Mouse (Mus musculus): Measurements from ENCODE around the gene Cacybp. TPM values are rescaled to one million over a fixed set of nuclear protein-coding genes. Genes with fewer than 3 reads are reported as not detected.
A peak's percentile ranks its signal among the peaks of the same experiment; 100 is the strongest.

Cacybp gene
- polyA plus RNA-seq, 1 experiment from 2014 or later, result 319 TPM

GRCm38 (mm10) chr1:160211597-160212122 lies 1.0 kb downstream of the Cacybp start:
- WGBS, result 2% methylated on average over 8 of the region's 8 CpGs
- peaks cover 14% of the 10 kb centered on the region for H3K36me3 ChIP-seq (ENCODE audit: poor library complexity, severe bottlenecking)
- H3K4me2 ChIP-seq, result peak overlapping the region; percentile 74
- no peak for ATAC-seq
- H3K4me3 ChIP-seq, result peak overlapping the region; percentile 80
- H3K9ac ChIP-seq, result peak overlapping the region; percentile 92
- peaks cover 35% of the 10 kb centered on the region for H3K4me1 ChIP-seq
- H3K9me3 ChIP-seq (replicated peaks), result no peaks in the 10 kb centered on the region
- peak overlapping the region; percentile 99; the same call in 1 of the 2 replicates for H3K27ac ChIP-seq
- no peaks in the 10 kb centered on the region for H3K27me3 ChIP-seq

GRCm38 (mm10) chr1:160210566-160210965 lies 2.1 kb downstream of the Cacybp start:
- Histone ChIP-seq H3K9me3 (replicated peaks) (no peaks in the 10 kb centered on the region), H3K4me3 (peak overlapping the region; percentile 80), H3K36me3 (ENCODE audit: poor library complexity, severe bottlenecking) (peaks cover 25% of the 10 kb centered on the region), H3K4me1 (peaks cover 35% of the 10 kb centered on the region), H3K27ac (no peak overlapping the region), H3K27me3 (no peaks in the 10 kb centered on the region), H3K9ac (peak overlapping the region; percentile 92), H3K4me2 (peak overlapping the region; percentile 74)
- ATAC-seq, result no peak
- WGBS, result 59% methylated on average over 3 of the region's 3 CpGs

- H3K4me3 ChIP-seq, result no peak overlapping the region
- H3K9me3 ChIP-seq (replicated peaks), result no peaks in the 10 kb centered on the region
- H3K27me3 ChIP-seq, result no peaks in the 10 kb centered on the region
- H3K4me1 ChIP-seq, result peaks cover 35% of the 10 kb centered on the region
- ATAC-seq, result no peak
- peak overlapping the region; percentile 36; the same call in 1 of the 2 replicates for H3K4me2 ChIP-seq
- 15% methylated on average over 2 of the region's 2 CpGs for WGBS
- peaks cover 31% of the 10 kb centered on the region for H3K36me3 ChIP-seq (ENCODE audit: poor library complexity, severe bottlenecking)
- H3K9ac ChIP-seq, result no peak overlapping the region
- H3K27ac ChIP-seq, result no peak overlapping the region
Measured at GRCm38 (mm10) chr1:160209844-160210243, 2.8 kb downstream of the Cacybp start.

- H3K4me3 ChIP-seq, result no peak overlapping the region
- no peak for ATAC-seq
- no peaks in the 10 kb centered on the region for H3K27me3 ChIP-seq
- peaks cover 15% of the 10 kb centered on the region for H3K4me1 ChIP-seq
- no peak overlapping the region for H3K9ac ChIP-seq
- no peaks in the 10 kb centered on the region for H3K9me3 ChIP-seq (replicated peaks)
- no peak overlapping the region for H3K27ac ChIP-seq
- H3K4me2 ChIP-seq, result no peak overlapping the region
- H3K36me3 ChIP-seq (ENCODE audit: poor library complexity, severe bottlenecking), result peaks cover 67% of the 10 kb centered on the region
Measured at GRCm38 (mm10) chr1:160205486-160205885, 7.2 kb downstream of the Cacybp start.

- Histone ChIP-seq H3K9me3 (replicated peaks) (no peaks in the 10 kb centered on the region), H3K27me3 (no peaks in the 10 kb centered on the region), H3K4me2 (peak overlapping the region; percentile 88), H3K36me3 (ENCODE audit: poor library complexity, severe bottlenecking) (peaks cover 27% of the 10 kb centered on the region), H3K27ac (peak overlapping the region; percentile 76), H3K9ac (peak overlapping the region; percentile 87), H3K4me3 (peak overlapping the region; percentile 89), H3K4me1 (peaks cover 14% of the 10 kb centered on the region)
- WGBS, result 0% methylated on average over 13 of the region's 13 CpGs
- ATAC-seq, result no peak
Measured at GRCm38 (mm10) chr1:160195337-160195663, 17.4 kb downstream of the Cacybp start.

- no peaks in the 10 kb centered on the region for H3K9me3 ChIP-seq (replicated peaks)
- ATAC-seq, result peak; percentile 99
- 7% methylated on average over 31 of the region's 31 CpGs for WGBS
Measured at GRCm38 (mm10) chr1:160194529-160195336, 17.9 kb downstream of the Cacybp start, which contains the start of gene Mrps14. Mrps14 (plus strand) TSS chr1:160195215.

GRCm38 (mm10) chr1:160184506-160184905 lies 28.2 kb downstream of the Cacybp start:
- Histone ChIP-seq H3K36me3 (ENCODE audit: poor library complexity, severe bottlenecking) (no peaks in the 10 kb centered on the region), H3K4me2 (no peak overlapping the region), H3K27me3 (0 out of 2 replicates have a peak, but pooled peaks cover 2% of the 10 kb centered on the region), H3K9me3 (replicated peaks) (no peaks in the 10 kb centered on the region), H3K4me1 (no peaks in the 10 kb centered on the region), H3K9ac (no peak overlapping the region), H3K4me3 (no peak overlapping the region), H3K27ac (no peak overlapping the region)
- 17% methylated on average over 5 of the region's 5 CpGs for WGBS
- ATAC-seq, result peak; percentile 90

More at GRCm38 (mm10) chr1:160194529-160195336, 17.9 kb downstream of the Cacybp start, which contains the start of gene Mrps14:
- peaks cover 23% of the 10 kb centered on the region for H3K36me3 ChIP-seq (ENCODE audit: poor library complexity, severe bottlenecking)
- H3K27ac ChIP-seq, result peak within 1 kb of the TSS; percentile 76
- H3K9ac ChIP-seq, result peak within 1 kb of the TSS; percentile 87
- peak within 1 kb of the TSS; percentile 88 for H3K4me2 ChIP-seq
- H3K4me3 ChIP-seq, result peak within 1 kb of the TSS; percentile 89
- H3K4me1 ChIP-seq, result peaks cover 14% of the 10 kb centered on the region
- no peaks in the 10 kb centered on the region for H3K27me3 ChIP-seq

- no peak overlapping the region for H3K27ac ChIP-seq
- ATAC-seq, result no peak
- 63% methylated on average over 4 of the region's 4 CpGs for WGBS
- no peaks in the 10 kb centered on the region for H3K9me3 ChIP-seq (replicated peaks)
- no peaks in the 10 kb centered on the region for H3K27me3 ChIP-seq
- H3K9ac ChIP-seq, result no peak overlapping the region
- H3K4me3 ChIP-seq, result no peak overlapping the region
- no peaks in the 10 kb centered on the region for H3K36me3 ChIP-seq (ENCODE audit: poor library complexity, severe bottlenecking)
- no peak overlapping the region for H3K4me2 ChIP-seq
- H3K4me1 ChIP-seq, result no peaks in the 10 kb centered on the region
Measured at GRCm38 (mm10) chr1:160181216-160181615, 31.5 kb downstream of the Cacybp start.

- no peak overlapping the region for H3K9ac ChIP-seq
- no peaks in the 10 kb centered on the region for H3K4me1 ChIP-seq
- H3K4me3 ChIP-seq, result no peak overlapping the region
- WGBS, result 70% methylated on average over 8 of the region's 8 CpGs
- ATAC-seq, result no peak
- H3K4me2 ChIP-seq, result no peak overlapping the region
- no peaks in the 10 kb centered on the region for H3K27me3 ChIP-seq
- no peaks in the 10 kb centered on the region for H3K9me3 ChIP-seq (replicated peaks)
- H3K36me3 ChIP-seq (ENCODE audit: poor library complexity, severe bottlenecking), result no peaks in the 10 kb centered on the region
- H3K27ac ChIP-seq, result no peak overlapping the region
Measured at GRCm38 (mm10) chr1:160176903-160177302, 35.8 kb downstream of the Cacybp start.

GRCm38 (mm10) chr1:160166600-160166999 lies 46.1 kb downstream of the Cacybp start:
- no peak overlapping the region for H3K9ac ChIP-seq
- H3K9me3 ChIP-seq (replicated peaks), result no peaks in the 10 kb centered on the region
- no peak overlapping the region for H3K4me2 ChIP-seq
- H3K4me1 ChIP-seq, result no peaks in the 10 kb centered on the region
- H3K27me3 ChIP-seq, result no peaks in the 10 kb centered on the region
- ATAC-seq, result no peak
- 60% methylated on average over 3 of the region's 5 CpGs for WGBS
- H3K36me3 ChIP-seq (ENCODE audit: poor library complexity, severe bottlenecking), result no peaks in the 10 kb centered on the region
- H3K4me3 ChIP-seq, result no peak overlapping the region
- no peak overlapping the region for H3K27ac ChIP-seq

GRCm38 (mm10) chr1:160158190-160158589 lies 54.5 kb downstream of the Cacybp start:
- Histone ChIP-seq H3K27ac (no peak overlapping the region), H3K27me3 (no peaks in the 10 kb centered on the region), H3K9ac (no peak overlapping the region), H3K36me3 (ENCODE audit: poor library complexity, severe bottlenecking) (no peaks in the 10 kb centered on the region), H3K4me2 (no peak overlapping the region), H3K9me3 (replicated peaks) (no peaks in the 10 kb centered on the region), H3K4me3 (no peak overlapping the region), H3K4me1 (no peaks in the 10 kb centered on the region)
- 63% methylated on average over 2 of the region's 2 CpGs for WGBS
- 0 out of 2 replicates have a peak, but pooled peaks have one; percentile 13 for ATAC-seq

- Histone ChIP-seq H3K4me1 (peaks cover 10% of the 10 kb centered on the region), H3K9ac (no peak within 1 kb of the TSS), H3K27ac (no peak within 1 kb of the TSS), H3K36me3 (ENCODE audit: poor library complexity, severe bottlenecking) (no peaks in the 10 kb centered on the region), H3K4me3 (no peak within 1 kb of the TSS), H3K4me2 (no peak within 1 kb of the TSS), H3K27me3 (no peaks in the 10 kb centered on the region), H3K9me3 (replicated peaks) (no peaks in the 10 kb centered on the region)
- no peak for ATAC-seq
- 87% methylated on average over 8 of the region's 8 CpGs for WGBS
Measured at GRCm38 (mm10) chr1:160153480-160153879, 59.2 kb downstream of the Cacybp start, which contains the start of gene Tnn. Tnn (minus strand) TSS chr1:160153580.

Data from forebrain, embryonic 13.5 days (tissue).